Mouse (Mus musculus) urinary bladder, postnatal 25 days (tissue): ENCODE results near the gene Cd300lg.

Experiments used
- DNase-seq: peaks from one replicate; pipeline ENCODE4 v3.0.0; 2022; ENCODE audit warnings: low spot score

Cd300lg gene

GRCm38 (mm10) chr11:102096887-102097391 lies 55.6 kb downstream of the Cd300lg start:
- DNase-seq, result peak; percentile 75

- DNase-seq, result no peak
Measured at GRCm38 (mm10) chr11:102101219-102101618, 59.9 kb downstream of the Cd300lg start, which contains the start of gene Ppy. TSS of gene Ppy (minus strand) at chr11:102101319.

GRCm38 (mm10) chr11:102102485-102103258 lies 61.4 kb downstream of the Cd300lg start:
- DNase-seq, result peak; percentile 74
